Comparison of ENCODE assay signal across 8 mouse cellular contexts in the genomic region with DNA sequence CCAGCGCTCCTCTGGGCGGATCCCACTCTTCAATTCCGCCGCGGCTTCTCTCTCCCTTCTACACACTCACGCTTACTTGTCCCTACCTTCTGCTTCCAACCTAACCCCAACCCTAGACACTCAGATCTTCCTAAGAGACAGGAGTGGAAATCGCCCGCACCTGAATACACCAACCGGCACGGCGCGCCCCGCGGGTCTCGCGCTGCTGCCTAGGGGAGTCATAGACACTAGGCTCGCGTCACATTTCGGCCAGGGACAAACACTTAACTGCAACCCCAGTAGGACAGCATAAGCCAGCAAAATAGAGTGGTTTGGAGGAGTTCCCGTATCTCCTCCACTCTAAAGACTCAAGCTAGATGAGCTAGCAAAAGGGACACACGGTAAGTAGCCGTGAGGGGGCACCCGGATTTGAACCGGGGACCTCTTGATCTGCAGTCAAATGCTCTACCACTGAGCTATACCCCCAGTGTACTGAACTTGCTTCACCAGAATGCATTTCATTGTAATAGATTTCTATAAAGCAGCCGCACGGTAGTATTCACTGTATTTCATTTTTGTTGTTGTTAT. TPM values are rescaled to one million over a fixed set of nuclear protein-coding genes. Genes with fewer than 3 reads are reported as not detected.
DNase-seq lines count a peak whose midpoint lies in the region.

No protein-coding gene starts in this region.

- DNase-seq in adrenal gland, adult 18-20 months (ENCODE audit: low spot score in 2 of 2) = peak; percentile 86 to 89
- peak; percentile 83 for DNase-seq in embryo, embryonic 10 days (ENCODE audit: low spot score)
- peak; percentile 81 for DNase-seq in gastrocnemius, postnatal 10 days
- peak; percentile 96 for DNase-seq in induced T-regulatory cell, adult 2 months (ENCODE audit: low read depth)
- peak; percentile 71 to 93 for DNase-seq in left cerebral cortex, adult 9 months (ENCODE audit: low spot score in 2 of 2)
- DNase-seq in right cerebral cortex, adult 2 months (ENCODE audit: low spot score in 2 of 2) = peak; percentile 89 to 91
- peak; percentile 73 for DNase-seq in urinary bladder, postnatal 25 days (ENCODE audit: low spot score)

- H3K9me3 ChIP-seq in megakaryocyte, embryonic 14.5 days = no peaks in the 10 kb centered on the region

- no peaks in the 10 kb centered on the region for H3K36me3 ChIP-seq in megakaryocyte, embryonic 14.5 days (replicated peaks; ENCODE audit: low read length)

- peaks cover 43% of the 10 kb centered on the region for H3K4me1 ChIP-seq in megakaryocyte, embryonic 14.5 days

- peaks cover 48% of the 10 kb centered on the region for H3K27me3 ChIP-seq in megakaryocyte, embryonic 14.5 days (replicated peaks)

- H3K4me3 ChIP-seq in megakaryocyte, embryonic 14.5 days (replicated peaks) = peak overlapping the region; percentile 96

RNA-seq across cellular contexts. Expression of a gene that starts 2.4 kb away (rescaled TPM):
- total RNA-seq in adrenal gland, adult 18-20 months (2021) = 10 to 100 TPM in 1 of 2 experiments, 1 to 10 TPM in 1; 6.9 to 16.2 TPM
- total RNA-seq in gastrocnemius, postnatal 10 days (2021) = 10 to 100 TPM in 1 of 2 experiments, 1 to 10 TPM in 1; 8.3 to 10.7 TPM
- polyA plus RNA-seq in megakaryocyte, embryonic 14.5 days (2012; ENCODE audit: insufficient read depth, low replicate concordance) = 1.6 TPM in 1 of 2 replicates, not detected in the other

RNA-seq across cellular contexts. Expression of a gene that starts 7.4 kb away (rescaled TPM):
- total RNA-seq in adrenal gland, adult 18-20 months (2021) = under 1 TPM; 0.45 to 0.63 TPM
- 1 to 10 TPM in 1 of 2 experiments, under 1 TPM in 1; 0.82 to 1.8 TPM for total RNA-seq in gastrocnemius, postnatal 10 days (2021)
- 9.1 TPM in 1 of 2 replicates, not detected in the other for polyA plus RNA-seq in megakaryocyte, embryonic 14.5 days (2012; ENCODE audit: insufficient read depth, low replicate concordance)

RNA-seq across cellular contexts. Expression of a gene that starts 34.2 kb away (rescaled TPM):
- total RNA-seq in adrenal gland, adult 18-20 months (2021) = 10 to 100 TPM in 1 of 2 experiments, 1 to 10 TPM in 1; 8.6 to 10.1 TPM
- total RNA-seq in gastrocnemius, postnatal 10 days (2021) = 100 to 1,000 TPM; 313 to 347 TPM
- 1.4 and 2.8 TPM in 2 replicates for polyA plus RNA-seq in megakaryocyte, embryonic 14.5 days (2012; ENCODE audit: insufficient read depth, low replicate concordance)

RNA-seq across cellular contexts. Expression of a gene that starts 37.9 kb away (rescaled TPM):
- 1,000 to 10,000 TPM; 1,100 to 1,184 TPM for total RNA-seq in adrenal gland, adult 18-20 months (2021)
- 100 to 1,000 TPM; 848 to 925 TPM for total RNA-seq in gastrocnemius, postnatal 10 days (2021)
- 275 and 2,598 TPM in 2 replicates for polyA plus RNA-seq in megakaryocyte, embryonic 14.5 days (2012; ENCODE audit: insufficient read depth, low replicate concordance)

Comparison
In these comparisons a context has a peak if more than half of its experiments do, and no peak if none do; other contexts are left out.
1. Peak in every context shown above with its lines: DNase-seq and H3K4me3 ChIP-seq.
2. RNA of a gene that starts 34.2 kb away (total RNA-seq): 313 to 347 TPM in gastrocnemius, postnatal 10 days; 8.6 to 10.1 TPM in adrenal gland, adult 18-20 months; every median in the first group is over 10 times any median in the second.